Comparison of ENCODE assay signal across 16 mouse cellular contexts in the genomic region with DNA sequence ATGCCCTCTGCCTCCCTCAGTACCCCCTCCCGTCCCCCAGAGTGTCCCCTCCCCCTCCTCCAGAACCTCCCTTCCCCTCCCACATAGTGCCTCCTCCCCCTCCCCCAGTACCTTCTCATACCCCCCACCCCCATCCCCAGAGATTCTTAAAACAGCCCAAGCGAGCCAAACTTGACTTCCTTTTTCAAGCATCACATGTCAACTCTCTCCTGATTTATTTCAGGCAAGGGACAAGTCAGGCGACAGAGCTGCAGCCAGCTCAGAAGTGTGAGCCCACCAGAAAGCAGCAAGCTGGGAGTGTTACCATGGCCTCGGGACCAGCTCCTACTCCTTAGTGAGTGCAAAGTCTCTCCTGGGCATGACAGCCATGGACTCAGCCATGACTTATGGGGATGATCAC. TPM values are rescaled to one million over a fixed set of nuclear protein-coding genes. Genes with fewer than 3 reads are reported as not detected.
DNase-seq lines count a peak whose midpoint lies in the region; ATAC-seq and TF ChIP-seq lines count a peak whose summit lies in the region.
"Had no signal": no experiment of that assay in that cellular context is flagged by ENCODE, and none has a peak within 500 bp of the region (broad histone marks: within the 10 kb centered on the region; RNA-seq: fewer than 3 reads in every experiment).

No protein-coding gene starts in this region.

- peak overlapping the region; percentile 99 for H3K27ac ChIP-seq in heart, embryonic 13.5 days (replicated peaks)
- H3K27ac ChIP-seq in layer of hippocampus, adult 2 months = peak overlapping the region; percentile 61; the same call in 1 of the 2 replicates
- peak overlapping the region; percentile 3; the same call in 1 of the 2 replicates for H3K27ac ChIP-seq in ES-Bruce4 (ENCODE audit: insufficient read depth, low read length)

- no peak for DNase-seq in heart, postnatal 36 days
- DNase-seq in layer of hippocampus, adult 2 months (ENCODE audit: low spot score in 2 of 2) = no peak
- DNase-seq in layer of hippocampus, adult 8-10 months (ENCODE audit: low spot score in 2 of 2) = no peak
- DNase-seq in embryo, embryonic 10.5 days (ENCODE audit: low spot score) = peak; percentile 48
- DNase-seq in thymus, postnatal 4 days = no peak
- no peak for DNase-seq in frontal cortex, postnatal 14 days (ENCODE audit: low spot score in 2 of 2)
- DNase-seq: adrenal gland, adult 8-10 months; kidney, adult 9 months; retina, postnatal 1 day; thymus, adult 18-20 months had no signal

- no peak for ATAC-seq in heart, embryonic 13.5 days (ENCODE audit: extremely low read depth, insufficient number of reproducible peaks, low FRiP score, low TSS enrichment)

- TF ChIP-seq EP300 in ES-Bruce4 (IDR thresholded peaks at IDR 0.05; ENCODE audit: insufficient read depth, low read depth, low read length) = no peak

- WGBS in heart, embryonic 13.5 days = 10% methylated on average over 4 of the region's 4 CpGs

- TF ChIP-seq CTCF in layer of hippocampus, adult 2 months (conservative IDR thresholded peaks at IDR 0.05) = no peak
- TF ChIP-seq CTCF in ES-Bruce4 (IDR thresholded peaks at IDR 0.05; ENCODE audit: low read depth, low read length) = no peak

- peak overlapping the region; percentile 71 for H3K9ac ChIP-seq in heart, embryonic 13.5 days
- H3K9ac ChIP-seq in ES-Bruce4 (ENCODE audit: low read depth, poor library complexity, severe bottlenecking) = no peak overlapping the region

- no peaks in the 10 kb centered on the region for H3K9me3 ChIP-seq in heart, embryonic 13.5 days
- no peaks in the 10 kb centered on the region for H3K9me3 ChIP-seq in ES-Bruce4 (replicated peaks; ENCODE audit: control insufficient read depth, insufficient read depth, low read length, poor library complexity, severe bottlenecking)

- intact Hi-C loops in heart, postnatal 36 days (cut with DNase I) = loop anchor here (2.0 kb wide), 2 partner anchors 27 to 43 kb away; no protein-coding TSS in a partner anchor

- no peaks in the 10 kb centered on the region for H3K27me3 ChIP-seq in heart, embryonic 13.5 days (replicated peaks)
- H3K27me3 ChIP-seq in ES-Bruce4 (ENCODE audit: control insufficient read depth, insufficient read depth, low read length, poor library complexity, severe bottlenecking) = no peaks in the 10 kb centered on the region

- TF ChIP-seq POLR2A in ES-Bruce4 (IDR thresholded peaks at IDR 0.05; ENCODE audit: insufficient read depth, low read length) = no peak

- H3K4me2 ChIP-seq in heart, embryonic 13.5 days = 0 out of 2 replicates have a peak overlapping the region, but pooled peaks have one; percentile 24

- no peak overlapping the region for H3K4me3 ChIP-seq in heart, embryonic 13.5 days
- H3K4me3 ChIP-seq in layer of hippocampus, adult 2 months = no peak overlapping the region
- no peak overlapping the region for H3K4me3 ChIP-seq in ES-Bruce4 (ENCODE audit: low read depth, low read length)

- 0 out of 2 replicates have a peak, but pooled peaks cover 3% of the 10 kb centered on the region for H3K36me3 ChIP-seq in heart, embryonic 13.5 days
- H3K36me3 ChIP-seq in ES-Bruce4 (ENCODE audit: control insufficient read depth, insufficient read depth, low read length, poor library complexity, severe bottlenecking) = no peaks in the 10 kb centered on the region

- peaks cover 92% of the 10 kb centered on the region for H3K4me1 ChIP-seq in heart, embryonic 13.5 days
- H3K4me1 ChIP-seq in ES-Bruce4 (ENCODE audit: control insufficient read depth, insufficient read depth, low read length) = peaks cover 5% of the 10 kb centered on the region

RNA-seq across cellular contexts. Expression of a gene that starts 30.0 kb away (rescaled TPM):
- polyA plus RNA-seq in heart, embryonic 13.5 days (2015; fragmentation: Nextera tagmentation; extraction: Ambion mirVana) = 0.86 and 0.93 TPM in 2 replicates
- 1 to 10 TPM in 1 of 2 experiments, under 1 TPM in 1; 0.28 to 1.8 TPM for total RNA-seq in heart, postnatal 36 days (2021)
- total RNA-seq in layer of hippocampus, adult 2 months (2021) = 1 to 10 TPM; 3.8 to 4.2 TPM
- 1 to 10 TPM; 1.7 to 3.1 (median 2.0) TPM for total RNA-seq in layer of hippocampus, adult 8-10 months (2022)
- polyA plus RNA-seq in ES-Bruce4 (2011; ENCODE audit: insufficient read depth, insufficient read length, low read depth, missing spikeins) = 1.0 TPM in 1 of 2 replicates, not detected in the other
- total RNA-seq: common myeloid progenitor, adult 5-6 weeks had no signal

RNA-seq across cellular contexts. Expression of a gene that starts 41.4 kb away (rescaled TPM):
- polyA plus RNA-seq in heart, embryonic 13.5 days (2015; fragmentation: Nextera tagmentation; extraction: Ambion mirVana) = not detected in 2 replicates
- not detected for total RNA-seq in heart, postnatal 36 days (2021)
- total RNA-seq in layer of hippocampus, adult 2 months (2021) = not detected
- total RNA-seq in layer of hippocampus, adult 8-10 months (2022) = not detected
- polyA plus RNA-seq in ES-Bruce4 (2011; ENCODE audit: insufficient read depth, insufficient read length, low read depth, missing spikeins) = not detected in 2 replicates
- total RNA-seq: adrenal gland, adult 8-10 months; common myeloid progenitor, adult 5-6 weeks; heart, adult 8-10 months; left cerebral cortex, adult 8-10 months had no signal
- polyA plus RNA-seq: spleen, adult 2 months had no signal

Comparison
In these comparisons a context has a peak if more than half of its experiments do, and no peak if none do; other contexts are left out.
1. H3K27ac ChIP-seq: peak in every context shown above with its lines; median percentile 99 in heart, embryonic 13.5 days; 61 in layer of hippocampus, adult 2 months; 3 in ES-Bruce4.